Mouse (Mus musculus) forebrain, embryonic 11.5 days (tissue): ENCODE measurements around the gene Gm20449. TPM values are rescaled to one million over a fixed set of nuclear protein-coding genes. Genes with fewer than 3 reads are reported as not detected.
"Not testable (repeated sequence)": the region's sequence is repeated elsewhere in the genome, so short reads cannot be mapped to it uniquely, and the experiment has no call there.

Source experiments
- ATAC-seq: fragments of 200-750 bp; cut with Nextera tagmentation; replicated peaks from 2 replicates; pipeline ENCODE4 v1.8.0; 2017; ENCODE audit warnings: moderate TSS enrichment; ENCODE audit not compliant: low FRiP score
- DNase-seq: peaks from one replicate; pipeline ENCODE4 v3.0.0-alpha.2; 2017; ENCODE audit warnings: low spot score
- H3K27ac ChIP-seq: fragments of 300-500 bp; sonication (generic); 2 replicates; pipeline ENCODE4 v1.5.1; 2014; ENCODE audit warnings: low read depth, low read length
- H3K27me3 ChIP-seq: fragments of 300-500 bp; sonication (generic); 2 replicates; pipeline ENCODE4 v1.6.1; 2014; ENCODE audit warnings: mild to moderate bottlenecking, low read length, mixed read lengths; ENCODE audit not compliant: control insufficient read depth, insufficient read depth
- H3K36me3 ChIP-seq: fragments of 300-500 bp; sonication (generic); 2 replicates; pipeline ENCODE4 v1.6.1; 2014; ENCODE audit warnings: mild to moderate bottlenecking, low read length, moderate library complexity, mixed read lengths; ENCODE audit not compliant: control insufficient read depth, insufficient read depth
- H3K4me1 ChIP-seq: fragments of 300-500 bp; sonication (generic); replicated peaks from 2 replicates; pipeline ENCODE4 v1.6.1; 2014; ENCODE audit warnings: low read length, mixed read lengths; ENCODE audit not compliant: control insufficient read depth, insufficient read depth
- H3K4me2 ChIP-seq: fragments of 300-500 bp; sonication (generic); 2 replicates; pipeline ENCODE4 v1.6.1; 2014; ENCODE audit warnings: low read depth, mild to moderate bottlenecking, low read length, moderate library complexity, mixed read lengths; ENCODE audit not compliant: severe bottlenecking
- H3K4me3 ChIP-seq: fragments of 300-500 bp; sonication (generic); 2 replicates; pipeline ENCODE4 v1.5.1; 2014; ENCODE audit warnings: low read depth, low read length
- H3K9ac ChIP-seq: fragments of 300-500 bp; sonication (generic); 2 replicates; pipeline ENCODE4 v1.6.1; 2014; ENCODE audit warnings: low read length
- H3K9me3 ChIP-seq: fragments of 300-500 bp; sonication (generic); 2 replicates; pipeline ENCODE4 v1.6.1; 2016; ENCODE audit warnings: low read length, mixed read lengths; ENCODE audit not compliant: control insufficient read depth
- WGBS: fragments of 180-500 bp; shearing (Covaris S2); extraction: QIAGEN DNeasy Blood & Tissue Kit; methylation state at CpG from one replicate; pipeline ENCODE4 v1.1.7; 2014; 5-methylcytosine and 5-hydroxymethylcytosine counted together
- polyA plus RNA-seq: library from polyadenylated mRNA; unstranded; fragments of >200 nt; fragmentation: Nextera tagmentation; extraction: Ambion mirVana; gene quantifications from 2 replicates; pipeline ENCODE4 v1.2.1, GENCODE M21; 2014

The Gm20449 gene
- polyA plus RNA-seq: 0.08 and 0.11 TPM in 2 replicates

DNA sequence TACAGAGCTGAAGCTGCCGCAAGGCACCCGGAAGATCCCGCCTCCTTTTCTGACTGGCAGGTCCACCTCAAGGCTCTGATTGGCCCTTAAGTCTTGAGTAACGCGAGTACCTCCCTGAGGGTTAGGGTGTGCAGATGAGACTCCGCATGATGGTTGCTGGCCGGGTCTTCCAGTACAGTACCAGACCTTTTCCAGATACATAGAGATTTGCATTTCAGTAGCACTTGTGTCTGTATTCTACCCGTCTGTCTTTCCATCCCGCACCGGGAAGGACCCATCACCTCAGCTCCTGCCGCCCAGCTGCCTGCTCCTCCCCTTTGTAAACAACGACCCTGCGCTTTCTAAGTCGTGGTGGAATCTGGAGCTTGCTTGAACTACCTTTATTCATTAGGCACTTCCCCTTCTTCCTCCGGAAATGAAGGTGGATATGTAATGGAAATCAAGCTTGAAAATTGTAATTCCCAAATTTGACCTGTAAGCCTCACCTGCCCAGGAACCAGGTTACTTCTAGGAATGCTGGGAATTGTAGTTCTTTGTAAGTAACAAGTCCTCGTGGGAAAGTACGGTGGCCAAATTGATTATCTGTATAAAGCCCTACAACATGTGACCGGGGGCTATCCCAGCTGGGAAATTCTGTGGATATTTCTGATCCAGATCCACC lies at the start of gene Gm20449, which contains the start of gene AW146154:
Gene Gm20449 (minus strand): TSS at position 29 of the 661 bp plus-strand sequence.
Gene AW146154 (minus strand): TSS at position 502 of the 661 bp plus-strand sequence.
- Histone ChIP-seq H3K9me3 (no peaks in the 10 kb centered on the region; the same call in 1 of the 2 replicates), H3K4me2 (peak within 1 kb of the TSS; percentile 73), H3K27me3 (no peaks in the 10 kb centered on the region), H3K9ac (peak within 1 kb of the TSS; percentile 32), H3K27ac (no peak within 1 kb of the TSS), H3K36me3 (no peaks in the 10 kb centered on the region), H3K4me1 (no peaks in the 10 kb centered on the region), H3K4me3 (peak within 1 kb of the TSS; percentile 46)
- DNase-seq: peak; percentile 87
- peak; percentile 98 for ATAC-seq
- 0% methylated on average over 18 of the region's 18 CpGs for WGBS

DNA sequence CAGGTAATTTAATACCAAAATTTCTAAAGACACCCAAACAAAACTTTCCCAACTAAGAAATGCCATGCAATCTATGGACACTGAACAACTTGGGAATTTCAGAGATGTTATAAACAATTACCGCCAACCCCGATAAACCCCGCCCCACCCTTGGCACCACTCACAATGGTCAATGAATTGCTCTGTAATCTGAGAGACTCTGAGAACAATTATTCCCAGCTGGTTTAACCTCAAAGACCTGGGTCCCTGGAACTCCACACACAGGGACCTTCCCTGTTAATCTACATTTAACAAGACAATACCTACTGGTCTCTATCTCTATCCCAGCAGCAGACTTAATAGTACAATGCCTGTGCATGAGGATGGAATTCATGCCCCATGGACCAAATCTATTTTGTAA lies 13.5 kb upstream of the Gm20449 start:
- ATAC-seq: no peak

DNA sequence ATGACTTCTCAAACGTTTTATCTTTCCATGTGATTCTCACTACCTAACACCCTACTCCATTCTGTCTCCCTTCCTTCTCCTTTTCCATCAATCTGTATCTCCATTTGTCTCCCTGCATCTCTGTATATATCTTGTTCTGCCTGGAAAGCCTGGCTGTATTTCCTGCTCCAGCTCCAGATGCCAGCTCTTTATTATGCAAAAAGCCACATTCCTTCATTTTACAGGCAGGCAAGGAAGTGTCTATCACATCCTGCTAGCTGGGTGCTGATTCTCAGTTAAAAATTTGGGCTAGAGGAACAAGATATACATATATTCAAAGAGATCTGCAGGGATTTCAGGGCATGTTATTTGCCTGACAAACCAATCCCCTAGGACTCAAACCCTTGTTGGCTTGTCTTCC lies 13.0 kb upstream of the Gm20449 start:
- H3K27me3 ChIP-seq: no peaks in the 10 kb centered on the region
- WGBS: 31% methylated on average over 1 of the region's 1 CpGs
- H3K9ac ChIP-seq: no peak overlapping the region
- no peaks in the 10 kb centered on the region for H3K36me3 ChIP-seq
- no peak for DNase-seq
- H3K27ac ChIP-seq: no peak overlapping the region
- H3K9me3 ChIP-seq: peaks cover 5% of the 10 kb centered on the region; the same call in 1 of the 2 replicates
- no peak for ATAC-seq
- H3K4me3 ChIP-seq: no peak overlapping the region
- no peak overlapping the region for H3K4me2 ChIP-seq
- no peaks in the 10 kb centered on the region for H3K4me1 ChIP-seq

More for the DNA sequence above, 13.5 kb upstream of the Gm20449 start:
- Histone ChIP-seq H3K9ac (no peak overlapping the region), H3K4me2 (no peak overlapping the region), H3K9me3 (peaks cover 5% of the 10 kb centered on the region; the same call in 1 of the 2 replicates), H3K4me1 (no peaks in the 10 kb centered on the region), H3K36me3 (no peaks in the 10 kb centered on the region), H3K27me3 (no peaks in the 10 kb centered on the region), H3K27ac (no peak overlapping the region), H3K4me3 (no peak overlapping the region)
- 93% methylated on average over 3 of the region's 3 CpGs for WGBS
- no peak for DNase-seq

DNA sequence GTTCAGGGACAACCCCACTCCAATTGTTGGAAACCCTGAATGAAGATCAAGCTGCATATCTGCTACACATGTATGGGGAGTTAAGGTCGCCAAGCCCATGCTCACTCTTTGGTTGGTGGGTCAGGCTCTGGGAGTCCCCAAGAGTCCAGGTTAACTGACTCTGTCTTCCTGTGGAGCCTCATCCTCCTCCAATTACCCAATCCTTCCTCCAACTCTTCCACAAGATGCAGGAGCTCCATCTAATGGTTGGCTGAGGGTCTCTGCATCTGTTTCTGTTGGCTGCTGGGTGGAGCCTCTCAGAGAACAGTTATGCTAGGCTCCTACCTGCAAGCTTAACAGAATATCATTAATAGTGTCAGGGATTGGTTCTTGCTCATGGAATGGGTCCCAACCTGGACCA lies 3.2 kb upstream of the Gm20449 start:
- Histone ChIP-seq H3K27ac (no peak overlapping the region), H3K36me3 (no peaks in the 10 kb centered on the region), H3K9me3 (no peaks in the 10 kb centered on the region; the same call in 1 of the 2 replicates), H3K4me1 (no peaks in the 10 kb centered on the region), H3K4me3 (no peak overlapping the region), H3K9ac (no peak overlapping the region), H3K27me3 (no peaks in the 10 kb centered on the region), H3K4me2 (no peak overlapping the region)
- no peak for DNase-seq
- WGBS: 42% methylated on average over 1 of the region's 1 CpGs
- no peak for ATAC-seq

DNA sequence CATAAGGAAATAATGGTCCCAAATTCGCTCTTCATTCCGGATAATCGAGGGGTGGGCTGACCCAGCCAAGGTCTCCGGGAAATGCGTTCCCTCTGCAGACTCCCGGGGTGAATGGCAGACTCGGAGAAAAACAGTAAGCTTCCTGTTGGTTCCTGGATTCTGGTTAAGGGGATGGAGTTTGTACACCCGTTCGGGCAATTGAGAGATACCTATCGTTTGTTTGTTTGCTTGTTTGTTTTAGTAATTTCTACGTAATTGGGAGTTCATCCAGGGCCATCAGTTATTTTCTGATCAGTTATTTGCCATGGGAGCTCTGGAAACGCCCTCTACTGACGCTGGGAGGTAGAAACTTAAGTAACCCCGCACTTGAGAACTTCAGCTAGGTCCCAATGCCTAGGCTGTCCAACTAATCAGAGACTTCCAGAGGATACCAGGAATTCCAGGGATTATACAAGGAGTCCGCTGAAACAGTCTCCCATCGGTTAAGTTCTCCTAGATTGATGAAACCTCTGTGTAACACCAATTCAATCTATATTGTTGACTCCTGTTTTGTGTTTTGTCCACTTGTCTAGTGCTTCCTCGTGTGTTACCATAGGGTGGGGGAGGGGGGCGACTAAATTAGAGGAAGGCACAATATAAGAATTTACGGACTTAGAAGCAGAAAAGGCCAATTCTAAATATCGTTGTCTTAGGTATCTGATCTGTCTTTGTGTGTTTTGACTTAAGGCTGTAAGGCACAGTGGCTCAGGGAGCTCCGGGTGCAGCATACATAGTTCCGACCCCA lies 1.1 kb upstream of the Gm20449 start:
- no peaks in the 10 kb centered on the region for H3K4me1 ChIP-seq
- peak; percentile 20; the same call in 1 of the 2 replicates for ATAC-seq

DNA sequence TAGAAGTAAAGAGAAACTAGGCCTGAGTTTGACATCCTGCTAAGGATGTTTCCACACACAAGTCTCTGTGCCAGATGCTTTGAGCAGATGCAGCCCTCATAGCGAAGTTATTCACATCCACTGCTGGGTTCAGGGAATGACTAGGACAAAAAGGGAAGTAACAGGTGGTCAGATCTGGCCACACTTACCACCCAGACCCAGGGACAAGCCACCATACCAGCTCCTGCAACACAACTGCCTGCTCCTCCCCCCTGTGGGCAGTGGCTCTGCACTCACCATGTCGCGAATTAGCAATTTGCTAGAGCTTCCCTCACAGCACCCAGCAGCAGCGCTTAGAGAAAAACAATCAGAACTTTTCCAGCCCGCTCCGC lies 214 bp downstream of the Gm20449 start:
- Histone ChIP-seq H3K4me2 (peak overlapping the region; percentile 73; the same call in 1 of the 2 replicates), H3K9ac (peak overlapping the region; percentile 32), H3K4me3 (peak overlapping the region; percentile 46)
- not testable (repeated sequence) for DNase-seq, H3K9me3 ChIP-seq, H3K27ac ChIP-seq, H3K27me3 ChIP-seq, H3K4me1 ChIP-seq, ATAC-seq, H3K36me3 ChIP-seq
- under 1% methylated on average over 6 of the region's 6 CpGs for WGBS

More for the DNA sequence above, 1.1 kb upstream of the Gm20449 start:
- Histone ChIP-seq H3K4me3 (peak overlapping the region; percentile 46), H3K4me2 (peak overlapping the region; percentile 73), H3K9me3 (no peaks in the 10 kb centered on the region; the same call in 1 of the 2 replicates), H3K27ac (no peak overlapping the region), H3K9ac (peak overlapping the region; percentile 32), H3K27me3 (no peaks in the 10 kb centered on the region), H3K36me3 (no peaks in the 10 kb centered on the region)
- DNase-seq: no peak
- WGBS: 23% methylated on average over 22 of the region's 22 CpGs

DNA sequence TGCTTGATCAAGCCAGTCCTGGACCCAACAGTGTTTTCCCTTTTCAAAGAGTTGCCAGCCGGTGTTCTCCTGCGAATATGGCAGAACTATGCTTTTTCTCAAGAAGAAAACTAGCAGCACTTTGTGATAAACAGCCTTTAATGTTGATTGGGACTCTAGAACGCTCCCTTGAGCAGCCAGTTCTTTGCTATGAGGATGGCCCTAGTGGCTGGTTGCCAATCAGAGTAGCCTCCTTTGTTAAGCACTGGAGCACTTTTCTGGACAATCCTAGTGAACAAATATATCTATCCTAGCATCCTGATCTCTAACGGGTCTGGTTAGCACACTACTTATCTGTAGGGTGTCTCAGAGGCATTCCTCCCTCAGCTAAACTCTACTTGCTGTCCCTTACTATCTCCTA lies 753 bp downstream of the Gm20449 start:
- not testable (repeated sequence) for H3K9ac ChIP-seq, H3K4me1 ChIP-seq, H3K27me3 ChIP-seq, ATAC-seq, H3K27ac ChIP-seq, H3K36me3 ChIP-seq, H3K9me3 ChIP-seq, DNase-seq
- Histone ChIP-seq H3K4me2 (peak overlapping the region; percentile 73; the same call in 1 of the 2 replicates), H3K4me3 (peak overlapping the region; percentile 46)
- WGBS: 52% methylated on average over 2 of the region's 4 CpGs

DNA sequence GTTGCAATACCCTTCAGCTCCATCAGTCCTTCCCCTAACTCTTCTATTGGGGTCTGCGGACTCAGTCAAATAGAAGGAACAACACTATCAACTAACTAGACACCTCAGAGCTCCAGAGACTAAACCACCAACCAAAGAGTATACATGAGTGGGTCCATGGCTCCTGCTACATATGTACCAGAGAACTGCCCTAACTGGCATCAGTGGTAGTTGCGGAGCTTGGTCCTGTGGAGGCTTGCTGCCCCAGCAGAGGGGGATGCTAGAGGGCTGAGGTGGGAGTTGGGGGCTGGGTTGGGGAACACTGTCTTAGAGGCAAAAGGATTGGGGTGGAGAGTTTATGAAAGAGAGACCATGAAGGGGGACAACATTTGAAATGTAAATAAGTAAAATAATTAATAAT lies 1.3 kb downstream of the Gm20449 start:
- Histone ChIP-seq H3K36me3 (no peaks in the 10 kb centered on the region), H3K9ac (no peak overlapping the region), H3K27ac (no peak overlapping the region), H3K9me3 (no peaks in the 10 kb centered on the region; the same call in 1 of the 2 replicates), H3K4me1 (no peaks in the 10 kb centered on the region), H3K27me3 (no peaks in the 10 kb centered on the region), H3K4me2 (no peak overlapping the region), H3K4me3 (no peak overlapping the region)
- ATAC-seq: no peak
- WGBS: 100% methylated on average over 2 of the region's 2 CpGs
- no peak for DNase-seq
